Mouse (Mus musculus): Measurements from ENCODE around the gene Slc18b1. TPM values are rescaled to one million over a fixed set of nuclear protein-coding genes. Genes with fewer than 3 reads are reported as not detected.

The Slc18b1 gene
- polyA plus RNA-seq (2012; rRNA removed) = 15.1 and 17.1 TPM in 2 replicates

DNA sequence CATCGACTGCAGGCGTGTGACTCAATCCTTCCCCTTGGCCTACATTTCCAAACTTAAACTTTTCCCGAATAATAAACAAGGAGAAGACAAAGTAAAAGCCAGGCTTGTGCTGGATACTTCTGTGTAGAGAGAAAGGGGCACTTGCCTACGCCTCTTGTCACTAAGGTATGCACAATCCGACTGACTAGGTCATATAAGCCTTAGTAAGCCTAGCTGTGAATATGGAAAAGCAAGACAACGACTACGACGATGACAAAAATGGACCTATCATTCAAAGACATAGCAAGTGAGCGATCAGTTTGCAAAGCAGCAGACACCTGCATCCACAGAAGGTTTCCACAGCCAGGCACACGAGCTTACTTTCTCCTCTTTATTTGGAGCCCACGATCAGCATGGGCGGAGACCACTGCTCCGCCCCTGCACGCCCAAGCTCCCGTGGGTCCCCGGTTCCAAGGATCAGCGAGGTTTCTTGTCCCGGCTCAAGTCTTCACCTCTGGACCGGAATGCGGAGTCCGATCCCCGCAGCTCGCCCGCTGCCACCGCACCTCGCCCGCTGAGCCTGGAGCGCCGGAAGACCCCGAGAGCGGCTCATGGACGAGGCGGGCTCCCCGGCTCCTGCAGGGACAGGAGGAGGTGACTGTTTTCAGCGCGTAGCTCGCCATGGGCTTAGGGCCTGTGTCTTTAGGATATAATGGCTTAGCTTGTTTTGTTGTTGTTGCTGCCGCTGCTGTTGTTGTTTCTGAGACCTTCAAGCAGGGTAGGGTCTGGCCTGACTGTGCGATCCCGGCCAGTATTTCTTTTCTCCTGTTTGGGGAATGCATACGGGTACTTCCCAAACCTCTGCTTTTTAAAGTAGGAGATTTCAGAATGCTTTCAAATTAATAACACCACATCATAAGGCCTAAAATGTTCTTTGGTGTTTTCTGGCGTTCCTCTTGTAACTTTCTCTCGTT is at the start of gene Slc18b1:
Slc18b1 (plus strand) TSS at position 436 of the 953 bp plus-strand sequence.

DNA sequence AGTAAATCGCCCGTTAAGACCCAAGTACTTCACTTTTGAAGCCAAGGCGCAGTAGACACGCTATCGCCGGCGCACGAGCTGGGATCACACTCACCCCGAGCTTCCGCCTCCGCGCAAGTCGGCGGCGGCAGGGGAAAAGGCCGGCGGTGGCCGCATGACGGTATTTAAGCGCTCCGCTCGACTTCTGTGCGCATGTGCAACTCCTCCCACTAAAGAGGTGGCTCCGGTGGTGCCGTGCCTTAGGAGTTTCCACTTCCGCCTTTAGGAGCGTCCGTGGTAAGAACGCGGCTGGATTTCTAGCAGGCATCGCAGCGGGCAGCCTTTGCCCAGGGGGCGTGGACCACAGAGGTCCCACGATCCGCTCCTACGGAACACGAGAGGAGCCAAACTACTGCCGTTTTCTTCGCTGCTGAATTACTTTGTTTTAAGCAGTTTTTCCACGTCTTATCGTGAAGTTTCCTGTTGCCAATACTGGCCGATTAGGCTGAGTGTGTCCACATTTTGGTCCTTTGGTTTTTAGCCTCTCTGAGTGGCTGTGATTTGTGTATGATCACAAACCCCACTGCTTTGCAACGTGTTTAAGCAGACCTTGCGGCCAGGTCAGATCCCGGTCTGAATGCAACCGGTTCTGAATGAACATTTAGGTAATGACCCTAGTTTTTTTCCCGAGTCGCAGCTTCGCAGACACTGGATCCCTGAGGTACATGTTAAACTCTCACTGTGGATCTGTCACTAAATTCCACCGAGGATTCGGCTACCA is 9.5 kb upstream of the Slc18b1 start, which contains the start of gene Rps12:
Rps12 (minus strand) TSS at position 214 of the 760 bp plus-strand sequence.

GRCm38 (mm10) chr10:23851228-23851912 is 54.6 kb downstream of the Slc18b1 start, which contains the start of gene Vnn3:
TSS of gene Vnn3 (plus strand) at chr10:23851462.

Other genes with a start within 250 kb of the Slc18b1 start
- gene Rps12, start 9.7 kb upstream of the Slc18b1 start, polyA plus RNA-seq (2012; rRNA removed) = 3,597 and 5,155 TPM in 2 replicates
- 0.04 TPM in 1 of 2 replicates, not detected in the other for gene Vnn3, start 54.5 kb downstream of the Slc18b1 start, polyA plus RNA-seq (2012; rRNA removed)
- 1.0 and 1.4 TPM in 2 replicates for gene Vnn1, start 97.7 kb downstream of the Slc18b1 start, polyA plus RNA-seq (2012; rRNA removed)
- not detected in 2 replicates for gene Taar1, start 123.4 kb downstream of the Slc18b1 start, polyA plus RNA-seq (2012; rRNA removed)
- not detected in 2 replicates for gene Taar2, start 141.6 kb downstream of the Slc18b1 start, polyA plus RNA-seq (2012; rRNA removed)
- gene Taar3, start 152.6 kb downstream of the Slc18b1 start, polyA plus RNA-seq (2012; rRNA removed) = not detected in 2 replicates
- gene Taar4, start 163.5 kb downstream of the Slc18b1 start, polyA plus RNA-seq (2012; rRNA removed) = not detected in 2 replicates
- 0.10 TPM in 1 of 2 replicates, not detected in the other for gene Taar5, start 173.7 kb downstream of the Slc18b1 start, polyA plus RNA-seq (2012; rRNA removed)
- not detected in 2 replicates for gene Taar6, start 188.7 kb downstream of the Slc18b1 start, polyA plus RNA-seq (2012; rRNA removed)
- not detected in 2 replicates for gene Taar7a, start 196.5 kb downstream of the Slc18b1 start, polyA plus RNA-seq (2012; rRNA removed)
- gene Taar7b, start 203.0 kb downstream of the Slc18b1 start, polyA plus RNA-seq (2012; rRNA removed) = not detected in 2 replicates
- gene Taar7d, start 230.2 kb downstream of the Slc18b1 start, polyA plus RNA-seq (2012; rRNA removed) = not detected in 2 replicates
- gene Taar7e, start 240.6 kb downstream of the Slc18b1 start, polyA plus RNA-seq (2012; rRNA removed) = not detected in 2 replicates